Mouse (Mus musculus) thymus, postnatal 4 days (tissue): Measurements from ENCODE around the gene Tmem129.

ENCODE experiments used
- DNase-seq: peaks from one replicate; pipeline ENCODE4 v3.0.0; 2021

The Tmem129 gene

DNA sequence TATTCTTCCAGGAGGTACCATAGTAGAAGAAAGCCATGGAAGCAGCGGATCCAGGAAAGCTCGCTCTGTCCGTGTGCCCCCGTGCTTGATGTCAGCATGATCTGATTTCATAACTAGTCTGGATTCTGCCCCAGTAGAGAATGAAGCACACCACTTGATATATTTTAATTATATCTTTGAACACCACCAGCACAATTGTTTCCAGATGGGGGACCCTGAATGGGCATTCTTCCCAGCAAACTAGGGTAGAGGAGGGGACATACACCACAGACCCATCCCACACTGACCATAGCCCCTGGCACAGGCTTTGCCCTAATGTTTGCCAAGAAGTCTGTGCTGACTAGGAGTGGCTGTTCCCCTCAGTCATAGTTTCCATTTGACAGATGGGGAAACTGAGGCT is 26.7 kb upstream of the Tmem129 start:
- no peak for DNase-seq

DNA sequence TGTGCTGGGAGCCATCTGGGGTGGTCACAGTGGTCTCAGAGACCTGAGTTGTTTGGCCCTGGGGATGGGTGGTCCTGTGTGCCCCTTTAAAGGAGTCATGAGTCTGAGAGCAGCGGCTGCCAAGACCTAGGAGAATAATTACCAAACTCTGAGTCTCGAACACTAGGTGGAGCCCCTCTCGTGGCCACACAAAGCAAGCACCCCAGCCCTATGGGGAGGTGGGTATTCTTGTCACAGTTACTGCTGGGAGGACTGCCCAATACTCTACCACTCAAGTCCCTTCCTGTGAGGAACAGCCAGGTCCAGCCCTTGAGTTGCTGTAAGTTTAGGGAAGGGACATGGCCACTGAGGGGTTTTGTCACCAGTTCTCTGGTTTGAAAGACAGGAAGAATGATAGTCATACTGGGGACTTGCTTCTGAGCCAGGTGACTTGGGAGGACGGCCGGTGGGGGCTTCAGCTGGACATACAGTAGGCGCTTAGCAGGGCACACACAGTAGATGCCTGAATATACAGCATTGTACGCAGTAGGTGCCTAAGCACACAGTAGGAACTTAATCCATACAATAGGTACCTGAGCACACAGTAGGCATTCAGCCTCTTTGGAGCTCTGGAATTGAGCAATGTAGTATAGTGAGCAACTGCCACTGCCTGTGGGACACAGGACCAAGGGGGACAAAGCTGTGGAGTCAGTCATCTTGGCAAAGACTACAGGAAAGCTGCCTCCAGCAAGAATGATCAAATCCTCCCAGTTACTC is 25.9 kb upstream of the Tmem129 start:
- DNase-seq = peak; percentile 51

DNA sequence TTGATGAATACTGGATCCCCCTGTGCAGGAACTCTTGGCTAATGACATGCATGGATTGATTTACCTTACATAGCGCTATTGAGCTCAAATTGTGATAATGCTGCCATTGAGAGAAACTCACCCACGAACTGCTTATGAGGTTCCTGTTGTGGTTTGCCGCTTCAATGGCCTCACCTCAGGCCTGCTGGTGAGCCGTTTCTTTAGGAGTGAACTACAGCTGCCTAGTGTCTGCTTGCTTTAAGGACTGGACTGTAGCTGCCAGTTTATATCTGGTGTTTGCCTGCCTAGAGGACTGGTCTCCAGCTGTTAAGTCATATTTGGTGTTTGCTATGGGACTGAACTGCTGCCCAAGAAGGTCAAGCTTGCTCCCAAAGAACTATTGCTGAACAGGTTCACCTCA is 24.7 kb upstream of the Tmem129 start:
- no peak for DNase-seq

DNA sequence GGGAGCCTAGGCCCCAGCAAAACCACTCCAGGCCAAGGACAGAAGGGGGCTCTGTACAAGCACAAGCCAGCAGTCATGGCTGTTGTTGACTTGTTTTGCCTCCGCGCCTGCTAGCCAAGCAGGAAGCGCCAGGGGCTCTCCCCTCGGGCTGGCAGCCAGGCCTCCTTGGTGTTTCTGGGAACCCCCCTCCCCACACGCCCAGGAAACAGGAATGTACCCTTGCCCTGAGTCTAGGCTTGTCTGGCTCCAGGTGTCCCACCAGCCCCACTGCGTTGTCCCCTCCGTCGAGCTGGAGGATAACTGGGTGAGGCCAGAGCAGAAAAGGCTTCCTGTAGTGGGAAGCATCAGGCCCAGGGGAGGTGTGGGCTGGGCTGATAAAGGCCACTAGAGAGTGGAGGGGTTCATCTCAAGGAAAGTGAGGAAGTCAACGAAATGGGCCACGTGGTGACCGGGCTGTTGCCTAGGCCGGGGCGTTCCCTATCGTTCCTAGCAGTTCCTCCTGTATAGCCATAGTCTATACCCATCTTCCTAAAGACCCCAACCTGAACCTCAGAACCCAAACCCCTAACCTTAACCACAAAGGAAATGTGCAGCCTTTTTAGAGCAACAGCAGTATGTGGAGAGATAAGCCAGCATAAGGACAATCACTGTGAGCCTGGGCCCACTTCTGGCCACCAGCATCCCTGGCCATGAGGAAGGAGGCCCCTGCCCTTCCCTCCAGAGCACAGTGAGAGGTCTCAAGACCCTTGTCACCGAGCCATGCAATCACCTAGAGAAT is 23.6 kb upstream of the Tmem129 start:
- DNase-seq = no peak

DNA sequence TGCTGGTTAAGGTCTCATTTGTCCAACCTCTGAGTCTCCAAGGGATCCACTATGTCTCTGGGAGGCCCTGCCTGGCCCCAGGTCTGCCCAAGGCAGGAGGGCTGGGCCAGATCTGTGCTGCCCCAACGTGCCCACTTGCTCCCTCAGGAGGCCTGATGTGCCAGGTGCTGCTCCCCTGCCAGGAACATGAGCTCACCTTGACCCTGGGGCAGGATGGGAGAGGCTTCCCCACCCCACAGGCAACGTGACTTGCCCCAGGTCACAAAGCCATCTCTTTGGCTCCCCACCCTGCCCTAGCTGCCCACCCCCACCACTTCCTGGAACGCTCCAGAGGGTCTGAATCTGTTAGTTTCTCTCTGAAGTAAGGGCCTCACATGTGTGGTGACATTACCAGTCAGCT is 22.8 kb upstream of the Tmem129 start:
- no peak for DNase-seq

DNA sequence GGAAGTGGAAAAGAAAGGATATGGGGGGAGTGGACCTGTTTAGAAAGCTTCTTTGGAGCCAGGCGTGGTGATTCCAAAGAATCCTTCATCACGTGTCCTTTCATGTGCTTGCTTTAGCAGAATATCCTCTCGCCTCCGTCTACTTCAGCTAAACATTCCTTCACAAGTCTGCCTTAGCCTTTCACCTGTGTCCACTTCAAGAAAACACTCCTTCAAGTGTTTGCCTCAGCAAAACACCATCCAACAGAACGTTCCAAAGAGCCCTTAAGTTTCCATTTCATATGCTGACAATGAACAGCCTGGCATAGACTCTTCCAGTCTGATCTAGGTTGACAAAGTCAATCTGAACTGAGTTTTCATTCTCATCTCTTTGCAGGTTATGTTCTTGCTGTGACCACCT is 20.0 kb upstream of the Tmem129 start:
- DNase-seq = no peak

DNA sequence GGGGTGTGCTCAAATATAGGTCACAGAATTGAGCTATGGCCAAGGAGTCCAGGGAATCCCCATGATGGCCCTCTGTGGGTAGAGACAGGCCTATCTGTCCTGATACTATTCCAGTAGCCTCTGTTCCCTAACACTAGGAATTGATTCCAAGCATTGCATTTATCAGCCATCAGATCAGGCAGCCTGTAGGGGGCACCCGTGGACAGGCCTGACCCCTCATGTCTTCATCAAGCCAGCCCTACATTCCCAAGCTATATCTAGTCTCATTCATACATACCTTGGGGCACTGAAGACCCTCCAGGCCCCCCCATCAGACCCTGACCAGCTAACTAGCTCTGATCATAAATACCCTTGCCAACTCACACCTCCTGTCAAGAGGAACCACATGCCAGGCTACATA is 17.7 kb upstream of the Tmem129 start:
- peak; percentile 71 for DNase-seq

DNA sequence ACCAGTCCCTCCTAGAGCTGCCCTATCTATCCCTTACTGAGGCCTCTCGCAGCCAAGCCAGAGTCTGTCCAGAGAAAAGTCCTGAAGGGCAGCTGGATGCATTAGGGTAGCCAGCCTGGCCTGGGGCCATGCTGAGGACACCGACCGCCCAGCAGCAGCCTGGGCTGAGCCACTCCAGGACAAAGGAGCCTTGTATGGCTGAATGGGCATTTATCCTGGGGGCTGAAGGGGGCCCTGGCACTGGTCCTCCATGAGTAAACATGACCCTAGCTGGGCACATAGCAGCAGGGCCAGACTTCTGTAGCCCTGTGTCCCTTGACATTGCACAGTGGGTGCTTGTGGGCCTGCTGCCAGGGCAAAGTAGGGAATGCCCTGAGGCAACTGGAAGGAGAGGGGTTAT is 16.2 kb upstream of the Tmem129 start:
- DNase-seq = no peak

DNA sequence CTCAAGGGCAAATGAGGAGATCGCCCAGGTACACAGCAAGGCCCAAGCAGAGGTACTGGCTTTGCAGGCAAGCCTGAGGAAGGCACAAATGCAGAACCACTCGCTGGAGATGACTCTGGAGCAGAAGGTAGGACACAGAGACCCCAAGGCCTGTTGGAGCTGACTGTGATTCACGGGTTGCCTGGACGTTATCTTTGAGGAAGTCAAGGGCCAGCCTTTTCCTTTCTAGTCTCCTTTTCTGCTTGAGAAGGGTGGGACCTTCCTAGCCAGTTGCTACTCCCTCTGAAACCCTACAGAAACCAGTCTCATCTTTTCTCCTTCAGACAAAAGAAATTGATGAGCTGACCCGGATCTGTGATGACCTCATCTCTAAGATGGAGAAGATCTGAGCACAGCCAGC is 13.4 kb upstream of the Tmem129 start:
- DNase-seq = no peak

DNA sequence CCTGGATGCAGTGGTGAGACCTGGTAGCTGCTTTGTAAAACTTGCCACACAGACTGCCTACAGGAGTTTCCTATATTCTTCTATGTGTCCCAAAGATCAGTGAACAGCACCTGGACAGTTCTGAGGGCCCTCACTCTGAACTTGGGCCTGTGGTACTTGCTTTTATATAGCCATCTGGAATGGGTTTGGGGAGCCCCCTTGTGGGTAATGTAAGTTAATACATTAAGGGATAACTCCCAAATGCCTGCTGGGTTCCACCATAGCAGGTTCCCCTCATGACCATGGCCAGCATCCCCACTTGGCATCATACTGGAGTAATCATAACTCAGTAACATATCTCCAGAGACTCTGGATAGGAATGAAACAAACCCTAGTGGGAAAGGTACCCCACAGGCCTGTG is 10.0 kb upstream of the Tmem129 start:
- DNase-seq = peak; percentile 55

DNA sequence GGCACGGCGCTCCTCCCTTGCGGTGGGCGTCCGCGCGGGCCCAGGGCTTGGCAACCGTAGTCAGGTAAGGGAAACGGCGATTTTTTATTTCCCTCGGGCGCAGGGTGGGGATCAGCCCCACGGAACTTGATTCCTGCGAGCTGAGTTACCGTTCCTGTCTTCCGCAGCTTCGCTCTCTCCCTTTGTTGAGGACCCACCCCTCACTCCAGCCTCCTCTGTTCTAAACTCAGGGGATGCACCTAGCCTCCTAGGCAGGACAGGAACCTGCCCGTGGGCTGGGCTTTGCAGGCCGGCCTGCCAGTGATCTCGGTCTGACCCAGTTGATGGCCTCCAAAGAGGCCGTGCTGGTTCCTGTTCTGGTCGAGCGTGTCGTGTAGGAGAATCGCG is 441 bp upstream of the Tmem129 start:
- no peak for DNase-seq

DNA sequence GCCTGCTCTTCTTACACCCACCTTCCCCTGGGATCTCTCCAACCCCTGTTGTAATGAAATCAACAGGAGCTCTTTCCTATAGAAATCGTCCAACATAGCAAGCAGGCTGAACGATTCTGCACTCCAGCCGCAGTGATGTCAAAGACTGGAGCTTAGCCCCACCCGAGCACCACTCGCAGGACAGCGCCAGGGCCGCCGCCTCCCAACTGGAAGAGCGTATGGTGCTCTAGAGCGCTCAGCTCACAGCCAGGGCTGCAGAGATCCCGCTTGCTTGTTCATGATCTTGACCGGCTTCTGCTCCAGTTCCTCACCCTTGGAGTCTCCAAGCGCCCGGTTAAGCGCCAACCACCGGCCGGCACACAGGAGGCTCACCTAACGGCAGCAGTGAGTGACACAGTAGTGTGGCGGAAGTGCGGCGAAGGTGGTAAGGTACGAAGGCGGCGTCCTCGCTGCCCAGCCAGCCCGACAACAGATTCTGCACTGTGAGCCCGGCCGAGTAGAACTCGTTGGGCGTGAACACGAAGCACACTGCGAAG is 897 bp downstream of the Tmem129 start:
- no peak for DNase-seq

DNA sequence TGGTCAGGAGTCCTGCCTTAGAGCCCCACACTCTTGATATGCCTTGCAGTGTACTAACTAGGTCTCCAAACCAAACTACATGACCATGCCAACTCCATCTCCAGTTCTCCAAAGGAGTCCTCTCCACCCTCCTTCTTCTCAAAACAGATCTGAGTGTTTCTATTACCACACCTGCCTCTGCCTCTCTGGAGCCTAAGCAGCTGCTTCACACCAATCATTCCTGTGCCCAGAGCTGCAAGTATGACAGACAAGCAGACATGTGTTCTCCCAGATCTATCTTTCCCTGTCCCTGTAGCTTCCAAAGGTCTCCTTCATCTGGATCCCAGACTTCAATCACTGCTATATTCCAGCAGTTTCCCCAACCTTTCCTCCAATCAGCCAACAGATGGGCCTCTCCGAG is 1.5 kb downstream of the Tmem129 start:
- DNase-seq = no peak

DNA sequence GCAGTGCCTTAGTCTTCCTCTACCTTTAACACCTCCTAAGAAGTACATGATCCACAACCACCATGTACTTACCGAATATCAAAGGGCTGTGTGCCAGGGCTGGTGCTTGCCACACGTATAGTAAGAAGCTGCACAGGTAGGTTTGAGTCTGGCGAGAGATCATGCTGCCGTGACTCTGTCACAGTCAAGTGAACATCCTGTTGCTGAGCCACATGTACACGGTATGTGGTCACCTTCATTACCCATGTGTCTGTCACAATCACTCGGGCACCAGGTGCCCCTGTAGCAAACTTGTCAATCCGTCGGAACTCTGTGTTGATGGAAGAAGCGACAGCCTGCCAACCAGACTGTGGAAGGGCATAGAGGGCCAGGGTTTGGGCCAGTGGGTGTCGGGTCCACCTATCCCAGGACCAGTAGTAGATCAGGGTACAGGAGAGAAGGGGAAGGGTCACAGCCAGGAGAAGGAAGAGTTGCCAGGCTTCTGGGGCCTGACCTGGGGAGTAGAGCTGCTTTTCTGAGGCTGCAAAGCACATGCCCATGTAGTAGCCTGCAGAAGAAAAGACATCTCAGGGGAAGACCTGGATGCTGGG is 2.9 kb downstream of the Tmem129 start:
- no peak for DNase-seq

DNA sequence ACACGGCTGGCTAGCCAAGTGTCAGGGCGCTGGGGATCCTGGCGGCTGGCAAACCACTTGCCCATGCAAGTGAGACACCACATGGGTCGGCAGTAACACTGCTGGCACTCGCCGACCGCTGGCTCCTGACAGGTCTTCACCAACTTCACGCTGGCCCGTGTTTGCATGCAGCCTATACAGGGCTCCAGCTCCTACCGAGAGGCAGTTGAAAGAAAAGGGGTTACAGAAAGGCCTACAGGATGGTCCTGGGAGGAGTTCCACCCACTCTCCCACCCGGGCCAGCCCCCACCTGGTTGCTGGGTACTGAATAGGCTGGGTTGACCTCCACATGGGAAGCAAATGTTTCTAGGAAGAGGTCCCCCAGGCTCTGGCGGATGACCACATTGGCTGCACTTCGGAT is 3.8 kb downstream of the Tmem129 start:
- DNase-seq = no peak

DNA sequence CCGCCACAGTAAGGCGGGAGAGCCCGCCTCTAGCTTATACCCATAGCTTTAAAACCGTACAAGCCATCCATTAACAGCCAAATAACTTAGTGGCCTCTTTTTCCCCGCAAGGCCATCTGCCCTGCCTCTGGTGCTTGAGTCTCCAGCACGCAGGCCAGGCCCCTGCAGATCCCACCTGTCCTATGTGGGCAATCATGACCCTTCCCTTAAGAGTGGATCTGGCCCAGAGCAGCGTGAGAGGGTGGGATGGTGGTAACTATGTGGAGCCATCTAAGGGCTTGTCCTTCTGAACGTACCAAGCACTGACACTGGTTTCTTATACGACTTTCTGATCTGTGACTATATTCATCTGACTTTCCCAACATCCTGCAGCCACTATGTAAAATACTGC is 5.4 kb downstream of the Tmem129 start:
- no peak for DNase-seq

DNA sequence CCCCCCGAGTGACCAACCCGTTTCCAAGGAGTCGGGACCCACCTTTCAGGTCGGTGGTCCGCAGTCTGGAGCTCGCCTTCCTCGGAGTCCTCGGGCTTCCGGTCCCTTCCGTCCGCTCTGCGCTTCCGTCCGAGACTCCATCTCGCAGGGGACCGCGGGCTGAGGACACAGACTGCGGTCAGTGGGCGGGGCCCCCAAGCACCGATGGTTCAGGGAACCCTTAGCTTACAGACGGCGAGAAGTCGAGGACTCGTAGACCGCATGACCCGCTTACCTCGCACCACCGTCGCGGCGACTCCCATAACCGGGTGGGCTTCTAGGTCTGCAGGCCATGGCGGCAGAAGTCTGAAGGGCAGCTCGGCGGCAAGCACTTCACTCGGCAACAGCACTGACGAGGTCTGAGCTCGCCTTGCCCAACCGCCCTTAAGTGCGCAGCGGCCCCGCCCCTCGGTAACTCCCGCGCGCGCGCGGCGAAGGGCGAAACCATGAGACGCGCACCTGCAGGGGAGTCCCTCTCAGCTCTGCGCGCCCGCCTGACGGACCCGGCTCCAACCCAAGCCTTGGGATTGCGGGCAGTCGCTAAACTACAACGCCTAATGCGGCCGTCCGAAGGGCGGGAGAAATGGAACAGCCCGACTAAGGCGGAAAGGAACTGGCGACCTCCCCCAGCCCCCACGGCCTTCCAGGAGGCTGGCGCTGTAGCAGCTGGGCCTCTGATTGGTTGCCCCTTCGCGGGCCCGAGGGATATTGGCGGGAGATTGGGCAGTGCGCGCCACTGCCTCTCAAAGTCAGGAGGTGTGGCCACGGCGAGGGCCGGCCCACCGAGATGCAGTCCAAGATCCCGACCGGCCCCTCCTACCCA is 6.1 kb downstream of the Tmem129 start, which contains the start of gene Slbp:
Gene Slbp, minus strand, starts transcription at position 654 of the 862 bp plus-strand sequence.
- DNase-seq = peak; percentile 95

DNA sequence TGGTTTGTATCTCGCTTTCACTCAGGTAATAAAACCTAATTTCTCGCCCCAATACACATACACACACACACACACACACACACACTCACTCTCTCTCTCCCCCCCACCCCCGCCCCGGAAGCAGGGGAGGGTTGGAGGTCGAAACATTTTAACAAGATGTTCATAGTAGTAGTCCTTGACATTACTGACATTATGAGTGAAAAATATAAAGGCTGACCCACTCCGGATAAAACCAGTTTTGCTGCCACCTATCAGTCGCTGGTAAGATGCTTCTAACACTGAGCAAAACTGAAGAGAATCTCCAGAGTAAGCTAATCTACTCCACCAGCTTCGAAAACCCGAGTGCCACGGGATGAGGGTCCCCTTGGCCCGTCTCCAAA is 6.7 kb downstream of the Tmem129 start:
- DNase-seq = no peak

DNA sequence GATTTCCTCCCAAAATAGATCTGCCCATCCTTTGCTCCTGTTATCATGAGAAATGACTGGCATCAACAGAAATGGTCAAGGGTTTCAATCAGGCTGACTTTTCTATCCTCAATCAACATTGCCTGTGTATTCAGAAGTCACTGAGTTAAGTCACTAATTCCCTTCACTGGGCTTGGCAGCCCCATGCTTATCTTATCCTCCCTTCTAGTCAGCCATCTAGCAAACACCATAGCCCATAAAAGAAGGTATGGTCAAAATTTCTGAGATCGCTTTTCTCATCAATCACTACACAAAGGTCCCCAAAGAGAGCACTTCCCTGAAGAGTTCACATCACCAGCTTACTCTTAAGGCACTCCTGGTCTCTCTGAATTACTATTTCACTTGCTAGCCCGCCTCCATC is 7.2 kb downstream of the Tmem129 start:
- no peak for DNase-seq

DNA sequence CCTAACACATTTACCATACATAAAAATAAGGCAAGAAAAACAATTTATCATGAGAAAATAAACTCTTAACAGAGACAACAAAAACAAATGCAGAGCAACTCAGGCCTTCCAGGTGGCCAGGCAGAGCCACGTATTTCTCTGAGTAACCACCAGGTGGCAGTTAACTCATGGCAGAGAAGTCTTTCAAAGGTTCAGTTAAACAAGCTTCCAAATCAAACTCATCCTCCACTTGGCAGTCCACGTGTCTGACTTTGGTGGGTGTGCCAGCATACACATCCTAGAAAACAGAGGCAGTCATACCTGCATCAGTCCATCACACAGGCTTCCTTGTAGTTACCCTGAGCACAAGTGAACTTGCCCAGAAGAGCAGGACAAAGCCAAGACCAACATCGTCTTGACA is 17.6 kb downstream of the Tmem129 start:
- peak; percentile 58 for DNase-seq

DNA sequence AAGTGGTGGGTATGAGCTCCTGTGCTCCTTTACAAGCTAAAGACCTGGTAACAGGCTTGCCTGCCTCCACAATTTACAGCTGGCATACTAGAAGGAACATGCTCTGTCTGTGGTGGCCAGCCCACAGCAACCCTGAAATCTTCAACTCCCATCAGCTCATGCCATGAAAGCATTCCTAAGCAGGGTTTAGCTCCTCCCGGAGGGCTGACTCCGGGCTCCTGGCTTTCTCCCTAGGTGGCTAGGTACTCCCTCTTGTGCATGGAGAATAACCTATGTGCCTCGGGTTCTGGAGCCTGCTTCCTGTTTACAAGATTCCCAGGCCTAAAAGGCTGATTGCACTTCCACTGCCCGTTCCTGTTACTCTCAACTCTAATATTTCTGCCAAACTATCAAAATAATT is 19.4 kb downstream of the Tmem129 start:
- no peak for DNase-seq

DNA sequence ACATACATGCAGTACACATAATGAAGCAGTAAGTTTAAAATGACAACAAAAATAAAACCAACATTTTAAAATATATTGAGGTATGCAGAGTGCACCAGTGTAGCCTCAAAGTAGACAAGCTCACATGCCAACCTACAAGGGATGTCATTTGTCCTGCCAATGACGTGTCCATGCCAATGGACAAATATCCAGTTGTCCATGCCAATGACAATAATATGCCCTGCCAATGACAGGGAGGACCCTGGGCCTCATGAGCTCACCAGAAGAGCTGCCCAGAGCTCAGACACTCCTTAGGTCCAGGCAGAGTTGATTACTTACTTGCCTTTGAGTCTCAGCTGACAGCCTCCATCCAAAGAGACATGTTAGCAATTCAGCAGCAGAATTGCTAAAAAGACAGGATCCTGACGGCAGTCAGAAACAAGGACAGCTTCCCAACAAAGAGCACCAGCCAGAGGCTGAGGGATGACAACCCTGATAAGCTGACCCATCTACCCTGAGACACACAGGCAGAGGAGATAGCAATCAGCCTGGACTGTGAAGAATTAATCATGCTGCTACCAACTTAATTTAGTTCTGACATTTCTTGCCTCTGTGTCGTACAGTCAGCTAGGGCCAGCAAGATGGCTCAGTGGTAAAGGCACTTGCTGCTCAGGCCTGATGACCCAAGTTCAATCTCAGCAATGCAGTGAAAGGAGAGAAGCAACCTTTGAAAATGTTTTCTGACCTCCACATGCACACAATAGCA is 20.4 kb downstream of the Tmem129 start:
- DNase-seq = no peak
